Mouse (Mus musculus): ENCODE measurements around the gene Apom. TPM values are rescaled to one million over a fixed set of nuclear protein-coding genes. Genes with fewer than 3 reads are reported as not detected.

Gene Apom
- total RNA-seq (2014; rRNA removed) (0.37 TPM in 1 of 2 replicates, not detected in the other), polyA plus RNA-seq (2015; fragmentation: Nextera tagmentation; extraction: Ambion mirVana) (0.35 TPM in 1 of 2 replicates, not detected in the other)

DNA sequence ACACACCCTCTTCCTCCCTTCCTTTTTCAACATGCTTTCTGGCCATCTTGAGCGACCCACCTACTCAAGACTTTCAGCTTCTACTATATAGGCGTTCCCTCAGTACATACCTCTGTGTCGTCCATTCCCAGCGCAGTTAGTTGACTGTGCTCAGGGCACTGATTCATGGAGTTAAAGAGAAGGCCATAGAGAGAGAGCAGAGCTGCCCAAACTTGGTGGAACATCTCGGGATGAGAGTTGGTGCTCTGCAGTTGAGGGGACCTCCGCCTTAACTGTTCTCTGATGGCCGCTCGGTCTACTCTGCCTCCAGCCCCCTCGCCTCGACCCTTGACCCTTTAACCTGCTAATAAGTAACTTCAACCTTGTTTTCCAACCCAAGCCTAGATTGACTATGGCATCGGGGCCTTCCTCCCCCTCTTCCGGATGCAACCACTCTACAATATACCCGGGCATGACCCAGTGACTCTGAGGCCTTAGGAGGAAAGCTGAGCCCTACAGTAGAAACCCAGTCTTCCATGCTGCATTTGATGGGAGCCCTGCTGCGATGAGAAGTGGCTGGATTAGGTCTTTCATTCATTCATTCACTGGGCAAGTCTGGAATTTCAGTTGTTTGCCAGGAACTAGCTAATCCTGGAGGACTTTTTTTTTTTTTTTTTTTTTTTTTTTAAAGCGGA, at the start of gene Apom:
Apom (minus strand) TSS at position 551 of the 674 bp plus-strand sequence.
- Histone ChIP-seq H3K4me2 (ENCODE audit: low read depth, low read length) (no peak within 1 kb of the TSS), H3K9me3 (ENCODE audit: low read length) (no peaks in the 10 kb centered on the region), H3K36me3 (ENCODE audit: insufficient read depth, low read length) (no peaks in the 10 kb centered on the region; the same call in 1 of the 2 replicates), H3K9ac (replicated peaks; ENCODE audit: low read length) (no peak within 1 kb of the TSS), H3K4me3 (ENCODE audit: low read length) (no peak within 1 kb of the TSS), H3K4me1 (ENCODE audit: insufficient read depth, low read length) (peaks cover 7% of the 10 kb centered on the region), H3K27me3 (ENCODE audit: insufficient read depth, low read length) (no peaks in the 10 kb centered on the region), H3K27ac (no peak within 1 kb of the TSS)
- WGBS: 80% methylated on average over 15 of the region's 15 CpGs
- DNase-seq (ENCODE audit: low spot score): no peak
- no peak for TF ChIP-seq CTCF (IDR thresholded peaks at IDR 0.05; ENCODE audit: low read depth)
- ATAC-seq: no peak

DNA sequence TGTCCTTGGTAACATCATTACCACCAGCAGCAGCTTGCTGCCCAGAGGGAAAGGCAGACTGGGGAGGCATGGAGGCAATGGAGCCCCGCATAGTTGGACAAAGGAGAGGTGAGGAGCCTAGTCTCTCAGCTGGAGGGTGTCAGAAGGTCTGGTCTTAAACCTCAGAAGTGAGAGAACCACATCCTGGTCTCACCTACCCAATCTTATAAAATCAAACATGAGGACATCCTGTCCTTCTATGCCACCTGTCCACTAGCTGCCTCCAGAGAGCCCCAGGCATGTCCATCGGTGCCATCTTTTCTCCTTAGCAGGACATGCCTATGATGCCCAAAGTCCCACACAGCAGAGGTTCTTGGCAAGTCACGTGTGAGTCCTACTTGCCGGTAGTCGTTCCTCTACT, 48.2 kb upstream of the Apom start:
- H3K36me3 ChIP-seq (ENCODE audit: insufficient read depth, low read length): no peaks in the 10 kb centered on the region
- ATAC-seq: no peak
- H3K4me2 ChIP-seq (ENCODE audit: low read depth, low read length): no peak overlapping the region
- no peak overlapping the region for H3K9ac ChIP-seq (replicated peaks; ENCODE audit: low read length)
- WGBS: 84% methylated on average over 5 of the region's 5 CpGs
- no peak for DNase-seq (ENCODE audit: low spot score)
- H3K9me3 ChIP-seq (ENCODE audit: low read length): no peaks in the 10 kb centered on the region
- H3K4me3 ChIP-seq (ENCODE audit: low read length): no peak overlapping the region
- no peaks in the 10 kb centered on the region for H3K4me1 ChIP-seq (ENCODE audit: insufficient read depth, low read length)
- no peak for TF ChIP-seq CTCF (IDR thresholded peaks at IDR 0.05; ENCODE audit: low read depth)
- H3K27me3 ChIP-seq (ENCODE audit: insufficient read depth, low read length): no peaks in the 10 kb centered on the region
- no peak overlapping the region for H3K27ac ChIP-seq

DNA sequence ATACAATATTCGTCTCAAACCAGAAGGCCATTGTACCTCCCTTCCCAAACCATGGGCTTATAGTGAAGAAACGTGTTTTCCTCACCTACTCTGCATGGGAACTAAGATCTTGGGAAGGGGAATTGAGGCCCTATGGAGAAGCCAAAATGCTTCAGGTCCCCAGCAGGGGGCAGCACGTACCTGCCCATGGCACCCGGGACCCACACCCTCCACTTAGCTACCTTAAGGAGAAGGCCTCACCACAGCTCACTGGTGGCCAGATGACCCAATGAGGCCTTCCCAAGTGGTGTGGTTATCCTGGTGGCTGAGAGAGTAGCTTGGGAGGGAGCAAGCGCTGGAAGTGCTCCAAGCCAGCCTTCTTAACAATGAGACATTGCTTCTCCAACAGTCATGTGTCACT, 46.7 kb upstream of the Apom start:
- Histone ChIP-seq H3K4me2 (ENCODE audit: low read depth, low read length) (no peak overlapping the region), H3K4me3 (ENCODE audit: low read length) (no peak overlapping the region), H3K4me1 (ENCODE audit: insufficient read depth, low read length) (no peaks in the 10 kb centered on the region), H3K9me3 (ENCODE audit: low read length) (no peaks in the 10 kb centered on the region), H3K36me3 (ENCODE audit: insufficient read depth, low read length) (no peaks in the 10 kb centered on the region), H3K9ac (replicated peaks; ENCODE audit: low read length) (no peak overlapping the region), H3K27me3 (ENCODE audit: insufficient read depth, low read length) (no peaks in the 10 kb centered on the region), H3K27ac (no peak overlapping the region)
- TF ChIP-seq CTCF (IDR thresholded peaks at IDR 0.05; ENCODE audit: low read depth): peak; percentile 77
- 15% methylated on average over 5 of the region's 5 CpGs for WGBS
- peak; percentile 69 for DNase-seq (ENCODE audit: low spot score)
- no peak for ATAC-seq

GRCm38 (mm10) chr17:35175968-35176367, 44.1 kb upstream of the Apom start, which contains the start of gene Aif1:
TSS of gene Aif1 (minus strand) at chr17:35176068.
- Histone ChIP-seq H3K27me3 (ENCODE audit: insufficient read depth, low read length) (no peaks in the 10 kb centered on the region), H3K9me3 (ENCODE audit: low read length) (no peaks in the 10 kb centered on the region), H3K27ac (no peak within 1 kb of the TSS), H3K4me1 (ENCODE audit: insufficient read depth, low read length) (no peaks in the 10 kb centered on the region), H3K4me3 (ENCODE audit: low read length) (no peak within 1 kb of the TSS), H3K4me2 (ENCODE audit: low read depth, low read length) (no peak within 1 kb of the TSS), H3K36me3 (ENCODE audit: insufficient read depth, low read length) (no peaks in the 10 kb centered on the region), H3K9ac (replicated peaks; ENCODE audit: low read length) (no peak within 1 kb of the TSS)
- DNase-seq (ENCODE audit: low spot score): no peak
- TF ChIP-seq CTCF (IDR thresholded peaks at IDR 0.05; ENCODE audit: low read depth): no peak
- WGBS: 41% methylated on average over 2 of the region's 2 CpGs
- no peak for ATAC-seq

DNA sequence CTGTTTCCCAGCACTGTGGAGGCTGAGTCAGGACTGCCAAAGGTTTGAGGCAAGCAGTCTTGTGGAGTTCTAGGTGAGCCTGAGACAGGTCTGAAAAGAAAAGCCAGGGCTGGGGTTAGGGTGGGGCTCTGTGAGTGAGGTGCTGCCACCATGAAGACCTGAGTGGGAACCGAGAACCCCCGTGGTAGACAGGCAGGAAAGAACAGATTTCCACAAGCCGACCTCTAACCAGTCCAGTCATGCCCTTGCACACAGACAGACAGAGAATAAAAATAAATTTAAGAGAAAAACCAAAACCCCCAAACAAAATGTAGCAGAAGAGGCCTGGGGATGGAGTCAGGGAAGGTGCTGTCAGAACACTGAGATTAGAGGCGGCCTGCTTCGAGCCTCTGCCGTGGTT, 43.5 kb upstream of the Apom start:
- no peaks in the 10 kb centered on the region for H3K4me1 ChIP-seq (ENCODE audit: insufficient read depth, low read length)
- 75% methylated on average over 6 of the region's 6 CpGs for WGBS
- no peak for DNase-seq (ENCODE audit: low spot score)

DNA sequence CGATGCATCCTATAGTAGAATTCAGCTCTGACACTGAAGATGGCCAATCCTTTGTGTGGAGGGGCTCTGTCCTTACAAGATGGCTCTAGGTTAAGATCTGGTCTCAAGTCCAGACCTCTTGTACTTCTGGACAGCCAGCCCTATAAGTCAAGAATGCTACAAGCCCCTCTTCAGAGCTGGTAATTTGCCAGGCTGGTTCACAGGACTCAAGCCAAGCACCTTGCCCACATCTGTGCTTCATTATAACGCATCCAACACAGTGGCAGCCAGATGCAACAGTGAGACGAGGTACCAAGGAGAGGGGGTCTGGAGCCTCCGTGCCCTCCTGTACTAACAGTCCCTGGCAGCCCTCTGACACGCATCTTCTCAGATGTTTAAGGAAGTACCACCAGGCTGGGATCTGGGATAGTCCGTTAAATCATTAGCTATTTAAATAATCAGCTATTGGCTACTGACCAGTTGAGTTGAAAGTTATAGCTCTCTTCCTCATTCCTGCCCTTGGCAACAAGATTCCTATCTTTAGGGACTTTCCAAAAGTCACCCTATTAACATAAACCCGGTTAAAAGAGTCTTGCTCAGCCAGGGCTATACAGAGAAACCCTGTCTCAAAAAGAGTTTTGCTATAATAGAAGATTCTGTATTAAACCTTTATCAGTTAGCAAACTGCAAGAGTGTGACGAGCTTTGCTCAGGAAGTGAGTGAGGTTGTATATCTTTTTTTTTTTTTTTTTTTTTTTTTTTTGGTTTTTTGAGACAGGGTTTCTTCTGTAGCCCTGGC, 42.5 kb upstream of the Apom start:
- Histone ChIP-seq H3K9ac (replicated peaks; ENCODE audit: low read length) (no peak overlapping the region), H3K4me3 (ENCODE audit: low read length) (no peak overlapping the region), H3K36me3 (ENCODE audit: insufficient read depth, low read length) (no peaks in the 10 kb centered on the region), H3K27ac (no peak overlapping the region), H3K9me3 (ENCODE audit: low read length) (no peaks in the 10 kb centered on the region), H3K4me1 (ENCODE audit: insufficient read depth, low read length) (no peaks in the 10 kb centered on the region), H3K4me2 (ENCODE audit: low read depth, low read length) (no peak overlapping the region), H3K27me3 (ENCODE audit: insufficient read depth, low read length) (no peaks in the 10 kb centered on the region)
- 71% methylated on average over 8 of the region's 8 CpGs for WGBS
- DNase-seq (ENCODE audit: low spot score) (no peak), ATAC-seq (no peak)
- no peak for TF ChIP-seq CTCF (IDR thresholded peaks at IDR 0.05; ENCODE audit: low read depth)

More for the DNA sequence above, 43.5 kb upstream of the Apom start:
- no peak overlapping the region for H3K4me3 ChIP-seq (ENCODE audit: low read length)
- no peaks in the 10 kb centered on the region for H3K9me3 ChIP-seq (ENCODE audit: low read length)
- H3K36me3 ChIP-seq (ENCODE audit: insufficient read depth, low read length): no peaks in the 10 kb centered on the region
- H3K9ac ChIP-seq (replicated peaks; ENCODE audit: low read length): no peak overlapping the region
- no peak overlapping the region for H3K4me2 ChIP-seq (ENCODE audit: low read depth, low read length)
- ATAC-seq: no peak
- H3K27ac ChIP-seq: no peak overlapping the region
- no peak for TF ChIP-seq CTCF (IDR thresholded peaks at IDR 0.05; ENCODE audit: low read depth)
- no peaks in the 10 kb centered on the region for H3K27me3 ChIP-seq (ENCODE audit: insufficient read depth, low read length)

All from hindbrain, postnatal 0 days (tissue).